Mouse (Mus musculus): ENCODE measurements at regions not wholly inside any gene's neighbourhood (a gene's known extent, or its start where the extent isn't known, plus 50 kb on each side); places are given as distances from the start of the nearest gene placed in this dataset.

DNA sequence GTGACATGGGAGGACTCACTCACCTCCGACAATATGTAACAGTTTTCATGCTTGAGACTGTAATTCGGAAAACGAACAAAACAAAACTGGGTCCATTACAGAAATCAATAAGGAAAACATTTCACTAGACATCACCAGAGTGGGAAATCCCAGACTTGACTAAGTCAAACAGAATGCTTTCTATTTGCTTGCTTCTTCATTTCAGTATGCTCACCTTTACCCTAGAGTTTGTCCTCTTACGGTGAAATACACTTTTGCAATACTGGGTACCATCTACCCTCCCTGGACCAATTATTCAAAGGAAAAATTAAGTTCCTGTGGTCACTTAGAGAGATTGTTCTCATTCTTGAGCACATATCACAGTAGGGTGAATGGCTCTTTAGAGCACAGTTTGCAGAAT, 613.4 kb upstream of the 4930412O13Rik start:
- TF ChIP-seq GATA1 (IDR thresholded peaks at IDR 0.05; ENCODE audit: borderline replicate concordance, low read length) (no peak), FLI1 (IDR thresholded peaks at IDR 0.05; ENCODE audit: low read length) (no peak)
